In the genomic region with DNA sequence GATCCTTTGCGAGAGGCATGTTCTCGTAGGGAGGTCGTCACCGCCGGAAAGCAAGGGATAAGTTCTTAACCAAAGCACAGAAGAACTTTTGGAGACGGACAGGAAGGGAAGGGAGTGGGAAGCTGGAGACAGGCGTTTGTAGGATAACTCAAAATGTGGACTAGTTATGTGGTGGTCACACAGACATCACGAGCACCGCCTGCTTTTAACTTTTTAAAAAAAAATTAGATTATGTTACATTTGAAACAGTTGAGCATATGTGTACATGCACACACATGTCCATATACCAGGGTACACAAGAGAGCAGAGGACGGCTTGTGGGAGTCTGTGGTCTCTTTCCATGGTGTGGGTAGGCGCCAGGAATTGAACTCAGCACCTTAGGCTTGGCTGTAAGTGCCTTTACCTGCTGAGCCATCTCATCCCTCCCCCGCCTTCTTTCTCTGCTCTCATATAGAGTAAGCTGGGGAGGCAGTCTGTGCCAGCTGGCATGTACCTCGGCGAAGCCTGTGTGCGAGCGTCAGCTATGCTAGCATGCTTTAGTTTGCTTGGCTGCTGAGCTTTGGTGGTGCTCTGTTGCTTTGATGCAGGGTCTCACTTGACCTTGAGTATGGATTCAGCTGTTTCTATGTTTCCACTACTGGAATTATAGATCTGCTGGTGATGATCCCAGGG, we compare ENCODE assay signal across 8 mouse cellular contexts. TPM values are rescaled to one million over a fixed set of nuclear protein-coding genes. Genes with fewer than 3 reads are reported as not detected.
A peak's percentile ranks its signal among the peaks of the same experiment; 100 is the strongest.
DNase-seq lines count a peak whose midpoint lies in the region; ATAC-seq and TF ChIP-seq lines count a peak whose summit lies in the region.

TSS of gene Rps27rt (minus strand) at position 51 of the 672 bp plus-strand sequence.

- H3K27ac ChIP-seq in embryonic facial prominence, embryonic 11.5 days (replicated peaks; ENCODE audit: low read depth, low read length), result no peak within 1 kb of the TSS
- no peak within 1 kb of the TSS for H3K27ac ChIP-seq in heart, embryonic 11.5 days (ENCODE audit: low read depth, low read length)

- no peak within 1 kb of the TSS for H3K4me3 ChIP-seq in embryonic facial prominence, embryonic 11.5 days (ENCODE audit: low read depth, low read length)
- no peak within 1 kb of the TSS for H3K4me3 ChIP-seq in heart, embryonic 11.5 days (ENCODE audit: low read depth, low read length)
- H3K4me3 ChIP-seq in myocyte, result no peak within 1 kb of the TSS

- no peak for TF ChIP-seq POLR2A in myocyte (IDR thresholded peaks at IDR 0.05; ENCODE audit: insufficient read length, low read depth)

- ATAC-seq in embryonic facial prominence, embryonic 11.5 days (replicated peaks; ENCODE audit: insufficient number of reproducible peaks, low FRiP score, low TSS enrichment, low read depth), result no peak
- ATAC-seq in heart, embryonic 11.5 days (replicated peaks; ENCODE audit: insufficient number of reproducible peaks, low FRiP score, low TSS enrichment), result no peak

- no peaks in the 10 kb centered on the region for H3K36me3 ChIP-seq in embryonic facial prominence, embryonic 11.5 days (replicated peaks; ENCODE audit: control insufficient read depth, insufficient read depth, low read depth, low read length)
- no peaks in the 10 kb centered on the region for H3K36me3 ChIP-seq in heart, embryonic 11.5 days (ENCODE audit: control insufficient read depth, insufficient read depth, low read length)
- no peaks in the 10 kb centered on the region for H3K36me3 ChIP-seq in myocyte (ENCODE audit: control insufficient read depth, insufficient read depth)

- H3K27me3 ChIP-seq in embryonic facial prominence, embryonic 11.5 days (ENCODE audit: control insufficient read depth, insufficient read depth, low read length), result peaks cover 2% of the 10 kb centered on the region; the same call in 1 of the 2 replicates
- H3K27me3 ChIP-seq in heart, embryonic 11.5 days (ENCODE audit: control insufficient read depth, insufficient read depth, low read length), result peaks cover 7% of the 10 kb centered on the region; the same call in 1 of the 2 replicates
- H3K27me3 ChIP-seq in myocyte (ENCODE audit: control insufficient read depth, insufficient read depth, insufficient read length), result no peaks in the 10 kb centered on the region

- peak; percentile 42 for DNase-seq in right cerebral cortex, postnatal 14 days
- DNase-seq in right cerebral cortex, postnatal 25 days, result no peak
- DNase-seq in embryonic facial prominence, embryonic 11.5 days (ENCODE audit: low spot score), result no peak
- DNase-seq in left cerebral cortex, adult 8-10 months (ENCODE audit: low spot score in 2 of 2), result peak in 1 of 2 experiments; percentile 54
- DNase-seq in cerebellum, adult 8-10 months, result no peak
- DNase-seq in ovary, postnatal 36 days (ENCODE audit: low spot score), result no peak

- 90% methylated on average over 16 of the region's 16 CpGs for WGBS in embryonic facial prominence, embryonic 11.5 days
- whole genome bisulfite sequencing in heart, embryonic 11.5 days (ENCODE audit: insufficient replicate concordance), result 88% methylated on average over 16 of the region's 16 CpGs

- H3K4me2 ChIP-seq in embryonic facial prominence, embryonic 11.5 days (ENCODE audit: low read depth, low read length), result no peak within 1 kb of the TSS
- H3K4me2 ChIP-seq in heart, embryonic 11.5 days, result no peak within 1 kb of the TSS
- H3K4me2 ChIP-seq in myocyte (ENCODE audit: low read depth), result no peak within 1 kb of the TSS

- H3K4me1 ChIP-seq in embryonic facial prominence, embryonic 11.5 days (ENCODE audit: control insufficient read depth, insufficient read depth, low read length), result no peaks in the 10 kb centered on the region
- peaks cover 5% of the 10 kb centered on the region; the same call in 1 of the 2 replicates for H3K4me1 ChIP-seq in heart, embryonic 11.5 days (ENCODE audit: control insufficient read depth, insufficient read depth, low read length)

- no peak within 1 kb of the TSS for H3K9ac ChIP-seq in embryonic facial prominence, embryonic 11.5 days (replicated peaks; ENCODE audit: low read length)
- H3K9ac ChIP-seq in heart, embryonic 11.5 days (ENCODE audit: low read depth, low read length), result no peak within 1 kb of the TSS

- H3ac ChIP-seq in myocyte (ENCODE audit: control insufficient read depth, insufficient read length), result no peak within 1 kb of the TSS

- no peaks in the 10 kb centered on the region for H3K9me3 ChIP-seq in embryonic facial prominence, embryonic 11.5 days (replicated peaks; ENCODE audit: control insufficient read depth, low read length)
- no peaks in the 10 kb centered on the region for H3K9me3 ChIP-seq in heart, embryonic 11.5 days (replicated peaks; ENCODE audit: control insufficient read depth, low read length)

- H3K79me2 ChIP-seq in myocyte (ENCODE audit: control insufficient read depth, insufficient read depth), result no peaks in the 10 kb centered on the region

TF ChIP-seq in myocyte, 11 proteins besides CTCF, POLR2A, EP300 and RAD21:
- TF ChIP-seq MYOD1 (IDR thresholded peaks at IDR 0.05; ENCODE audit: control insufficient read depth in 1 of 3, insufficient read length in 2 of 3, low read depth in 2 of 3), result no peak

RNA-seq across cellular contexts. Expression of gene Rps27rt, which starts in this region (rescaled TPM):
- polyA plus RNA-seq in embryonic facial prominence, embryonic 11.5 days (2014; fragmentation: Nextera tagmentation; extraction: Ambion mirVana), result 380 and 405 TPM in 2 replicates
- 252 and 297 TPM in 2 replicates for polyA plus RNA-seq in heart, embryonic 11.5 days (2014; fragmentation: Nextera tagmentation; extraction: Ambion mirVana)
- 10 to 100 TPM in 3 of 4 experiments, 1 to 10 TPM in 1; 9.8 to 44.3 (median 37.3) TPM for total RNA-seq in left cerebral cortex, adult 8-10 months (2022)
- 223 TPM for polyA plus RNA-seq in myocyte (2012; fragmentation: generic; extraction: Trizol)
